ENCODE assay signal across 10 mouse cellular contexts in the genomic region with DNA sequence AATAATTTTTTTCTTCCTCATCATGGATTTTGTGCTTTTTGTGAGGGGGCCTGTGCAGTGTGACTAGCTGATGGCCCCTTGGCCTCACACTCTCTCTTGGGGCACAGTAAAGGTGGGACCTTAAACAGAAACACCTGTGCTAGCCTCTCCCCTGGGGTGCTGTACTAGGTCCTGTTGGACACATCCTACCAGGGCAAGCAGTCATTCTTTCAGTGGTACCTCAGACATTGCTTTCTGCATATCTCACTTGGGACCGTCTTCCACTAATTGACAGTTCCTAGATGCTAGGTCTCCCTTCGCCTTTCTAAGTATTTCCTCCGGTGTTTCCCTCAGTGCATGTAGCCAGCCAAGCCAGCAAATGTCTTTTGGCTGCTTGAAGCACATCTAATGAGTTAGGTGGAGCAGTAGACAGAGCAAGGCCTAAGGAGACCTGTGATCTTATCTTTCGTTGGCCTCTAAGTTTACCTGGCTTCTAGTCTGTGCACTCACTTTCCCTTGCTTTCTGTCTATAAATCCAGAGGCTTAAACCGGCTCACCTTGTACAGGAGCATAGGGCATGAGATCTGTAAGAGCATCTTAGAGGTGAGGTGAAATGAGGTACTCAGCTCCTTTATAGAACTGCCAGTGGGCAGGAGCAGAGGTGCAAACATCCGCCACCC. TPM values are rescaled to one million over a fixed set of nuclear protein-coding genes. Genes with fewer than 3 reads are reported as not detected.
DNase-seq lines count a peak whose midpoint lies in the region; ATAC-seq and TF ChIP-seq lines count a peak whose summit lies in the region.
"Had no signal": no experiment of that assay in that cellular context is flagged by ENCODE, and none has a peak within 500 bp of the region (broad histone marks: within the 10 kb centered on the region; RNA-seq: fewer than 3 reads in every experiment).

No protein-coding gene starts in this region.

- peak; percentile 11; the same call in 1 of the 2 replicates for ATAC-seq in erythroblast, adult 5-6 weeks (replicated peaks; ENCODE audit: low FRiP score, poor library complexity, severe bottlenecking)
- no peak; the same call in 1 of the 2 replicates for ATAC-seq in liver, embryonic 12.5 days
- ATAC-seq in monocyte, adult 5-6 weeks (replicated peaks; ENCODE audit: insufficient number of reproducible peaks, low FRiP score, low TSS enrichment, poor library complexity, severe bottlenecking) = no peak

- DNase-seq in cerebellum, adult 2 months = no peak
- no peak for DNase-seq in cerebellum, adult 11-12 months
- peak; percentile 38 for DNase-seq in lung, adult 2 months
- DNase-seq in lung, postnatal 36 days = no peak
- no peak for DNase-seq in left cerebral cortex, adult 8-10 months (ENCODE audit: low spot score in 2 of 2)
- DNase-seq: adrenal gland, postnatal 25 days; gastrocnemius, postnatal 25 days had no signal

- peak overlapping the region; percentile 97 for H3K9ac ChIP-seq in liver, embryonic 12.5 days

- peaks cover 13% of the 10 kb centered on the region for H3K4me1 ChIP-seq in cerebellum, adult 2 months (ENCODE audit: control insufficient read depth, insufficient read depth, low read length)
- H3K4me1 ChIP-seq in lung, adult 2 months (ENCODE audit: control insufficient read depth, insufficient read depth, low read length) = peaks cover 18% of the 10 kb centered on the region
- peaks cover 60% of the 10 kb centered on the region for H3K4me1 ChIP-seq in liver, embryonic 12.5 days

- no peak for TF ChIP-seq CTCF in cerebellum, adult 2 months (IDR thresholded peaks at IDR 0.05; ENCODE audit: borderline replicate concordance, insufficient read depth, low read depth, low read length)
- TF ChIP-seq CTCF in lung, adult 2 months (IDR thresholded peaks at IDR 0.05; ENCODE audit: insufficient read depth, low read length) = no peak

- TF ChIP-seq POLR2A in cerebellum, adult 2 months (IDR thresholded peaks at IDR 0.05; ENCODE audit: borderline replicate concordance, insufficient read depth, low read length) = no peak
- TF ChIP-seq POLR2A in lung, adult 2 months (IDR thresholded peaks at IDR 0.05; ENCODE audit: borderline replicate concordance, extremely low read depth, low read depth, low read length) = no peak

- peak overlapping the region; percentile 75 for H3K4me2 ChIP-seq in liver, embryonic 12.5 days

- H3K27ac ChIP-seq in cerebellum, adult 2 months (ENCODE audit: insufficient read depth, low read length) = no peak overlapping the region; the same call in 1 of the 2 replicates
- H3K27ac ChIP-seq in liver, embryonic 12.5 days = peak overlapping the region; percentile 93

- 68% methylated on average over 6 of the region's 6 CpGs for WGBS in cerebellum, adult 2 months
- 54% methylated on average over 6 of the region's 6 CpGs for WGBS in lung, adult 2 months
- 72% methylated on average over 6 of the region's 6 CpGs for WGBS in liver, embryonic 12.5 days (ENCODE audit: insufficient replicate concordance)

- no peaks in the 10 kb centered on the region for H3K27me3 ChIP-seq in cerebellum, adult 2 months (ENCODE audit: control insufficient read depth, insufficient read depth, low read length)
- H3K27me3 ChIP-seq in liver, embryonic 12.5 days (replicated peaks) = no peaks in the 10 kb centered on the region

- H3K9me3 ChIP-seq in liver, embryonic 12.5 days (replicated peaks) = no peaks in the 10 kb centered on the region

- peak overlapping the region; percentile 14 for H3K4me3 ChIP-seq in cerebellum, adult 2 months (replicated peaks; ENCODE audit: insufficient read depth, low read depth, low read length)
- H3K4me3 ChIP-seq in lung, adult 2 months (replicated peaks; ENCODE audit: extremely low read depth, low read depth, low read length) = peak overlapping the region; percentile 44
- peak overlapping the region; percentile 91 for H3K4me3 ChIP-seq in liver, embryonic 12.5 days

- peaks cover 35% of the 10 kb centered on the region for H3K36me3 ChIP-seq in liver, embryonic 12.5 days

RNA-seq across cellular contexts. Expression of a gene that starts 1.4 kb away (rescaled TPM):
- polyA plus RNA-seq in cerebellum, adult 2 months (2012; rRNA removed) = 14.4 and 17.0 TPM in 2 replicates
- 36.2 and 39.7 TPM in 2 replicates for polyA plus RNA-seq in lung, adult 2 months (2012; rRNA removed)
- 128 and 146 TPM in 2 replicates for total RNA-seq in erythroblast, adult 5-6 weeks (2015; ENCODE audit: low replicate concordance)
- 47.8 and 50.6 TPM in 2 replicates for total RNA-seq in erythroblast, adult 5-6 weeks (2017; ENCODE audit: low replicate concordance)
- 6.5 and 9.4 TPM in 2 replicates for polyA plus RNA-seq in liver, embryonic 12.5 days (2016; fragmentation: Nextera tagmentation; extraction: Ambion mirVana)
- total RNA-seq in left cerebral cortex, adult 8-10 months (2022) = 10 to 100 TPM; 11.7 to 20.4 (median 16.0) TPM
- total RNA-seq in monocyte, adult 5-6 weeks (2017) = 15.6 to 19.8 TPM (median 19.3 TPM) in 3 replicates

Comparison
In these comparisons a context has a peak if more than half of its experiments do, and no peak if none do; other contexts are left out.
1. H3K4me3 ChIP-seq: peak in every context shown above with its lines; median percentile 91 in liver, embryonic 12.5 days; 44 in lung, adult 2 months; 14 in cerebellum, adult 2 months.